Mouse (Mus musculus) testis, adult 2 months (tissue): ENCODE measurements around the gene B3galnt2.

Experiments
- CTCF ChIP-seq: fragments of 200-500 bp; IDR thresholded peaks from 2 replicates; pipeline ENCODE4 v1.5.1; 2012; ENCODE audit warnings: low read depth, mild to moderate bottlenecking, inconsistent platforms, low read length, moderate library complexity; ENCODE audit not compliant: control insufficient read depth, insufficient read depth, insufficient replicate concordance
- POLR2A ChIP-seq: fragments of 200-500 bp; IDR thresholded peaks from 2 replicates; pipeline ENCODE4 v1.6.1; 2012; ENCODE audit warnings: low read depth, mild to moderate bottlenecking, inconsistent platforms, low read length, moderate library complexity; ENCODE audit not compliant: control insufficient read depth

- no peak for TF ChIP-seq CTCF
- no peak for TF ChIP-seq POLR2A
Measured at GRCm38 (mm10) chr13:14018852-14019251, 64.6 kb downstream of the B3galnt2 start.
